Mouse (Mus musculus) intestine, embryonic 15.5 days (tissue): ENCODE data around the gene Spesp1. TPM values are rescaled to one million over a fixed set of nuclear protein-coding genes. Genes with fewer than 3 reads are reported as not detected.

Experiments
- ATAC-seq: fragments of 200-750 bp; cut with Nextera tagmentation; 2 replicates; pipeline ENCODE4 v1.8.0; 2017; ENCODE audit warnings: moderate TSS enrichment, moderate library complexity
- H3K27ac ChIP-seq: fragments of 300-500 bp; sonication (generic); 2 replicates; pipeline ENCODE4 v1.5.1; 2015; ENCODE audit warnings: mild to moderate bottlenecking, inconsistent platforms
- H3K27me3 ChIP-seq: fragments of 300-500 bp; sonication (generic); replicated peaks from 2 replicates; pipeline ENCODE4 v1.6.1; 2015; ENCODE audit warnings: inconsistent platforms
- H3K36me3 ChIP-seq: fragments of 300-500 bp; sonication (generic); 2 replicates; pipeline ENCODE4 v1.6.1; 2015; ENCODE audit warnings: inconsistent platforms
- H3K4me1 ChIP-seq: fragments of 300-500 bp; sonication (generic); replicated peaks from 2 replicates; pipeline ENCODE4 v1.6.1; 2015; ENCODE audit warnings: inconsistent platforms
- H3K4me2 ChIP-seq: fragments of 300-500 bp; sonication (generic); replicated peaks from 2 replicates; pipeline ENCODE4 v1.6.1; 2015; ENCODE audit warnings: mild to moderate bottlenecking, inconsistent platforms
- H3K4me3 ChIP-seq: fragments of 300-500 bp; sonication (generic); replicated peaks from 2 replicates; pipeline ENCODE4 v1.5.1; 2015; ENCODE audit warnings: inconsistent platforms
- H3K9ac ChIP-seq: fragments of 300-500 bp; sonication (generic); 2 replicates; pipeline ENCODE4 v1.6.1; 2015; ENCODE audit warnings: inconsistent platforms
- H3K9me3 ChIP-seq: fragments of 300-500 bp; sonication (generic); 2 replicates; pipeline ENCODE4 v1.6.1; 2016; ENCODE audit warnings: inconsistent platforms
- WGBS: fragments of 180-500 bp; shearing (Covaris S2); methylation state at CpG from one replicate; pipeline ENCODE4 v1.1.7; 2015; 5-methylcytosine and 5-hydroxymethylcytosine counted together
- polyA plus RNA-seq: library from polyadenylated mRNA; unstranded; fragments of >200 nt; fragmentation: Nextera tagmentation; extraction: Ambion mirVana; gene quantifications from 2 replicates; pipeline ENCODE4 v1.2.1, GENCODE M21; 2015

Gene Spesp1
- not detected in 2 replicates for polyA plus RNA-seq

- H3K27ac ChIP-seq: no peak within 1 kb of the TSS
- H3K27me3 ChIP-seq: no peaks in the 10 kb centered on the region
- H3K4me1 ChIP-seq: no peaks in the 10 kb centered on the region
- H3K9me3 ChIP-seq: no peaks in the 10 kb centered on the region
- H3K9ac ChIP-seq: no peak within 1 kb of the TSS
- H3K36me3 ChIP-seq: no peaks in the 10 kb centered on the region
- no peak for ATAC-seq
- no peak within 1 kb of the TSS for H3K4me2 ChIP-seq
- H3K4me3 ChIP-seq: no peak within 1 kb of the TSS
- 87% methylated on average over 27 of the region's 27 CpGs for WGBS
Observed at GRCm38 (mm10) chr9:62281991-62282390, at the start of gene Spesp1. TSS of gene Spesp1 (minus strand) at chr9:62282208.

GRCm38 (mm10) chr9:62325965-62326364 is 44.0 kb upstream of the Spesp1 start:
- Histone ChIP-seq H3K4me3 (no peak overlapping the region), H3K9me3 (no peaks in the 10 kb centered on the region), H3K36me3 (no peaks in the 10 kb centered on the region), H3K4me1 (no peaks in the 10 kb centered on the region), H3K27ac (no peak overlapping the region), H3K27me3 (no peaks in the 10 kb centered on the region), H3K9ac (no peak overlapping the region), H3K4me2 (no peak overlapping the region)
- ATAC-seq: no peak
- WGBS: 67% methylated on average over 3 of the region's 3 CpGs

- Histone ChIP-seq H3K27ac (no peak overlapping the region), H3K27me3 (no peaks in the 10 kb centered on the region), H3K9ac (no peak overlapping the region), H3K4me1 (no peaks in the 10 kb centered on the region), H3K4me2 (no peak overlapping the region), H3K36me3 (no peaks in the 10 kb centered on the region), H3K9me3 (no peaks in the 10 kb centered on the region), H3K4me3 (no peak overlapping the region)
- WGBS: 81% methylated on average over 1 of the region's 1 CpGs
- no peak for ATAC-seq
Observed at GRCm38 (mm10) chr9:62323816-62324215, 41.8 kb upstream of the Spesp1 start.

GRCm38 (mm10) chr9:62318729-62319128 is 36.7 kb upstream of the Spesp1 start:
- no peak overlapping the region for H3K4me3 ChIP-seq
- H3K27me3 ChIP-seq: no peaks in the 10 kb centered on the region
- no peaks in the 10 kb centered on the region for H3K9me3 ChIP-seq
- no peak overlapping the region for H3K27ac ChIP-seq
- H3K4me1 ChIP-seq: no peaks in the 10 kb centered on the region
- no peak overlapping the region for H3K4me2 ChIP-seq
- no peak for ATAC-seq
- no peaks in the 10 kb centered on the region for H3K36me3 ChIP-seq
- WGBS: 80% methylated on average over 4 of the region's 4 CpGs
- H3K9ac ChIP-seq: no peak overlapping the region

- 85% methylated on average over 6 of the region's 6 CpGs for WGBS
- Histone ChIP-seq H3K9me3 (no peaks in the 10 kb centered on the region), H3K4me2 (no peak overlapping the region), H3K27ac (no peak overlapping the region), H3K27me3 (no peaks in the 10 kb centered on the region), H3K4me1 (no peaks in the 10 kb centered on the region), H3K4me3 (no peak overlapping the region), H3K36me3 (no peaks in the 10 kb centered on the region), H3K9ac (no peak overlapping the region)
- ATAC-seq: no peak
Observed at GRCm38 (mm10) chr9:62315556-62315955, 33.5 kb upstream of the Spesp1 start.

GRCm38 (mm10) chr9:62296891-62297290 is 14.9 kb upstream of the Spesp1 start:
- Histone ChIP-seq H3K27ac (no peak overlapping the region), H3K4me1 (no peaks in the 10 kb centered on the region), H3K27me3 (no peaks in the 10 kb centered on the region), H3K4me2 (no peak overlapping the region), H3K4me3 (no peak overlapping the region), H3K36me3 (no peaks in the 10 kb centered on the region), H3K9ac (no peak overlapping the region), H3K9me3 (no peaks in the 10 kb centered on the region)
- ATAC-seq: no peak
- 67% methylated on average over 1 of the region's 1 CpGs for WGBS

- H3K4me1 ChIP-seq: no peaks in the 10 kb centered on the region
- no peak overlapping the region for H3K4me3 ChIP-seq
- H3K27me3 ChIP-seq: no peaks in the 10 kb centered on the region
- H3K9ac ChIP-seq: no peak overlapping the region
- no peaks in the 10 kb centered on the region for H3K9me3 ChIP-seq
- no peak for ATAC-seq
- 31% methylated on average over 7 of the region's 7 CpGs for WGBS
- H3K36me3 ChIP-seq: no peaks in the 10 kb centered on the region
- H3K27ac ChIP-seq: no peak overlapping the region
- no peak overlapping the region for H3K4me2 ChIP-seq
Observed at GRCm38 (mm10) chr9:62295006-62295698, 13.1 kb upstream of the Spesp1 start.

GRCm38 (mm10) chr9:62287633-62288025 is 5.6 kb upstream of the Spesp1 start:
- Histone ChIP-seq H3K36me3 (no peaks in the 10 kb centered on the region), H3K4me3 (no peak overlapping the region), H3K4me1 (no peaks in the 10 kb centered on the region), H3K27me3 (no peaks in the 10 kb centered on the region), H3K9me3 (no peaks in the 10 kb centered on the region), H3K27ac (no peak overlapping the region), H3K9ac (no peak overlapping the region), H3K4me2 (no peak overlapping the region)
- 83% methylated on average over 4 of the region's 4 CpGs for WGBS
- ATAC-seq: no peak

GRCm38 (mm10) chr9:62286967-62287632 is 5.1 kb upstream of the Spesp1 start:
- 42% methylated on average over 4 of the region's 4 CpGs for WGBS
- Histone ChIP-seq H3K9me3 (no peaks in the 10 kb centered on the region), H3K4me3 (no peak overlapping the region), H3K9ac (no peak overlapping the region), H3K27ac (no peak overlapping the region), H3K4me1 (no peaks in the 10 kb centered on the region), H3K4me2 (no peak overlapping the region), H3K27me3 (no peaks in the 10 kb centered on the region), H3K36me3 (no peaks in the 10 kb centered on the region)
- ATAC-seq: no peak

- Histone ChIP-seq H3K9me3 (no peaks in the 10 kb centered on the region), H3K4me3 (no peak overlapping the region), H3K27ac (no peak overlapping the region), H3K9ac (no peak overlapping the region), H3K4me1 (no peaks in the 10 kb centered on the region), H3K27me3 (no peaks in the 10 kb centered on the region), H3K36me3 (no peaks in the 10 kb centered on the region), H3K4me2 (no peak overlapping the region)
- 61% methylated on average over 7 of the region's 7 CpGs for WGBS
- ATAC-seq: no peak
Observed at GRCm38 (mm10) chr9:62284266-62284665, 2.3 kb upstream of the Spesp1 start.

GRCm38 (mm10) chr9:62276899-62277298 is 5.1 kb downstream of the Spesp1 start:
- no peaks in the 10 kb centered on the region for H3K4me1 ChIP-seq
- H3K9me3 ChIP-seq: no peaks in the 10 kb centered on the region
- no peak overlapping the region for H3K9ac ChIP-seq
- no peak overlapping the region for H3K4me3 ChIP-seq
- no peak overlapping the region for H3K4me2 ChIP-seq
- 71% methylated on average over 4 of the region's 4 CpGs for WGBS
- no peak overlapping the region for H3K27ac ChIP-seq
- ATAC-seq: no peak
- H3K36me3 ChIP-seq: no peaks in the 10 kb centered on the region
- no peaks in the 10 kb centered on the region for H3K27me3 ChIP-seq

GRCm38 (mm10) chr9:62270775-62271399 is 11.1 kb downstream of the Spesp1 start:
- Histone ChIP-seq H3K27ac (no peak overlapping the region), H3K9me3 (no peaks in the 10 kb centered on the region), H3K4me1 (0 out of 2 replicates have a peak, but pooled peaks cover 2% of the 10 kb centered on the region), H3K27me3 (no peaks in the 10 kb centered on the region), H3K4me3 (no peak overlapping the region), H3K9ac (no peak overlapping the region), H3K36me3 (no peaks in the 10 kb centered on the region), H3K4me2 (no peak overlapping the region)
- WGBS: 36% methylated on average over 7 of the region's 7 CpGs
- no peak for ATAC-seq
